Mouse (Mus musculus) gastrocnemius, adult 2 months (tissue): Measurements from ENCODE around the gene Arvcf. TPM values are rescaled to one million over a fixed set of nuclear protein-coding genes. Genes with fewer than 3 reads are reported as not detected.
A peak's percentile ranks its signal among the peaks of the same experiment; 100 is the strongest.

ENCODE experiments used
- DNase-seq: peaks from one replicate; pipeline ENCODE4 v3.0.0; 2022
- H3K27ac ChIP-seq: fragments of 200-600 bp; 2 replicates; pipeline ENCODE4 v1.8.1; 2022; ENCODE audit warnings: mild to moderate bottlenecking
- H3K4me3 ChIP-seq: fragments of 200-600 bp; 2 replicates; pipeline ENCODE4 v1.8.1; 2022; ENCODE audit warnings: mild to moderate bottlenecking, moderate library complexity
- CTCF ChIP-seq: fragments of 200-600 bp; IDR thresholded peaks from 2 replicates; pipeline ENCODE4 v1.8.1; 2022; ENCODE audit warnings: antibody characterized with exemption, mild to moderate bottlenecking, moderate library complexity
- intact Hi-C: fragments of 180-260 bp; cut with DNase I; formaldehyde crosslinking; loops from one replicate; pipeline ENCODE4 v1.15.1; 2025
- total RNA-seq, 2 experiments: library from RNA; stranded (reverse); gene quantifications; 2 replicates each; pipeline ENCODE4 v1.2.3; 2021

The Arvcf gene
- total RNA-seq, 2 experiments from 2014 or later = 7.0 to 8.9 TPM

- H3K27ac ChIP-seq = 0 out of 2 replicates have a peak overlapping the region, but pooled peaks have one; percentile 17
- peak; percentile 13 for DNase-seq
- intact Hi-C loops = no loop called here
- TF ChIP-seq CTCF = no peak
- H3K4me3 ChIP-seq = no peak overlapping the region
Measured at GRCm38 (mm10) chr16:18410418-18410817, 62.4 kb downstream of the Arvcf start.

- Histone ChIP-seq H3K4me3 (peak overlapping the region; percentile 25), H3K27ac (peak overlapping the region; percentile 70)
- DNase-seq = peak; percentile 17
- no peak for TF ChIP-seq CTCF
- intact Hi-C loops = no loop called here
Measured at GRCm38 (mm10) chr16:18411026-18411649, 63.2 kb downstream of the Arvcf start.

DNA sequence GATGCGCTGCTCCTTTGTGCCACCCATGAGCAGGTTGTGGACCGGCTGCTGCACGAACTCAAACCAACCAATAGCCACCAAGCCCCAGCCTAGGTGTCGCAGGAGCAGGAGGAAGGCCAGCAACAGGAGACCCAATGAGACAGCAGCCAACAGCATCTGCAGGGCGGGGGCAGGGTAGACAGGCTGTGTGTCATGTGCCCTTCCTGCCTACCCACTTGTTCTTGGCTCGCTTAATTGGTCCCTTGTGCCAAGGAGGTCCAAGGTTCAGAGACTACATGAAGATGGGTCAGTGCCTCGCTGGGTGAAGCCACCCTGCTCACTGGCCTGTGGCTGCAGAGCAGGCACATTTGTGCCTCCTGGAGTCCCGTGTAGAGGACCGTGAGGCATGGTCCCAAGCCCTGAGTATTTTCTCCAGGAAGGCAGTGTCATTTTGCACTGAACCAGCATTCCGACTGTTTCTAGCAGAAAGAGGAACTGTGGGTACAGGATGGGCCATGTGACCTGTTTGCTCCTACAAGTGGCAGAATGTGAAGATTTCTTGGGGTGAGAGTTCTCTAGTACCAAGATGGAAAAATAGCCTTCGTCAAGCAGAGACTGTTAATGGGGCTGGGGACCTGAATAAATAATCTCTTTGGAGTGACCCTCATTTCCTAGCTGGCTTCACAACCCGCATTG is 64.0 kb downstream of the Arvcf start:
- intact Hi-C loops = no loop called here
- DNase-seq = peak; percentile 87
- peak overlapping the region; percentile 70 for H3K27ac ChIP-seq
- peak overlapping the region; percentile 25 for H3K4me3 ChIP-seq
- TF ChIP-seq CTCF = no peak

- TF ChIP-seq CTCF = no peak
- intact Hi-C loops = no loop called here
- Histone ChIP-seq H3K4me3 (no peak overlapping the region), H3K27ac (peak overlapping the region; percentile 70)
- no peak for DNase-seq
Measured at GRCm38 (mm10) chr16:18413032-18413816, 65.2 kb downstream of the Arvcf start.

GRCm38 (mm10) chr16:18416094-18416761 is 68.2 kb downstream of the Arvcf start:
- H3K27ac ChIP-seq = peak overlapping the region; percentile 73
- DNase-seq = peak; percentile 67
- TF ChIP-seq CTCF = no peak
- intact Hi-C loops = no loop called here
- peak overlapping the region; percentile 19; the same call in 1 of the 2 replicates for H3K4me3 ChIP-seq

DNA sequence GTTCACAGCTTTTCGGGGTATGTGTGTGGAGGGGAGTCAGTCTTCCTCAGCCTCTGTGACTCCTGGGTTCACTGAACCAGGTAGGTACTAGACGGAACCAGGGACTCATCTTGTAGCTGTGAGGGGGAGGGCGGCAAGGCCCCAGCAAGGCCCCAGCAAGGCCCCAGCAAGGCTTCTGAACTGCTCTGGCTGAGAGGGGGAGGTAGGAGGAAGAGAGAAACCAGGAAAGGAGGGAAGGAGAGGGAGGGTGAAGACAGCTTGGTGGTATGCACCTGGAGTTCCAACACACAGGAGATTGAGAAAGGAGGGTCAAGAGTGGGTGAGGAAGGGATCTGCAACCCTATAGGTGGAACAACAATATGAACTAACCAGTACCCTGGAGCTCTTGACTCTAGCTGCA is 68.9 kb downstream of the Arvcf start:
- no peak overlapping the region; the same call in 1 of the 2 replicates for H3K4me3 ChIP-seq
- no peak for TF ChIP-seq CTCF
- intact Hi-C loops = no loop called here

GRCm38 (mm10) chr16:18417491-18417890 is 69.5 kb downstream of the Arvcf start:
- no peak overlapping the region for H3K4me3 ChIP-seq
- DNase-seq = no peak
- no peak for TF ChIP-seq CTCF
- intact Hi-C loops = no loop called here
- H3K27ac ChIP-seq = peak overlapping the region; percentile 43

More for the DNA sequence above, 68.9 kb downstream of the Arvcf start:
- peak overlapping the region; percentile 73 for H3K27ac ChIP-seq
- no peak for DNase-seq

DNA sequence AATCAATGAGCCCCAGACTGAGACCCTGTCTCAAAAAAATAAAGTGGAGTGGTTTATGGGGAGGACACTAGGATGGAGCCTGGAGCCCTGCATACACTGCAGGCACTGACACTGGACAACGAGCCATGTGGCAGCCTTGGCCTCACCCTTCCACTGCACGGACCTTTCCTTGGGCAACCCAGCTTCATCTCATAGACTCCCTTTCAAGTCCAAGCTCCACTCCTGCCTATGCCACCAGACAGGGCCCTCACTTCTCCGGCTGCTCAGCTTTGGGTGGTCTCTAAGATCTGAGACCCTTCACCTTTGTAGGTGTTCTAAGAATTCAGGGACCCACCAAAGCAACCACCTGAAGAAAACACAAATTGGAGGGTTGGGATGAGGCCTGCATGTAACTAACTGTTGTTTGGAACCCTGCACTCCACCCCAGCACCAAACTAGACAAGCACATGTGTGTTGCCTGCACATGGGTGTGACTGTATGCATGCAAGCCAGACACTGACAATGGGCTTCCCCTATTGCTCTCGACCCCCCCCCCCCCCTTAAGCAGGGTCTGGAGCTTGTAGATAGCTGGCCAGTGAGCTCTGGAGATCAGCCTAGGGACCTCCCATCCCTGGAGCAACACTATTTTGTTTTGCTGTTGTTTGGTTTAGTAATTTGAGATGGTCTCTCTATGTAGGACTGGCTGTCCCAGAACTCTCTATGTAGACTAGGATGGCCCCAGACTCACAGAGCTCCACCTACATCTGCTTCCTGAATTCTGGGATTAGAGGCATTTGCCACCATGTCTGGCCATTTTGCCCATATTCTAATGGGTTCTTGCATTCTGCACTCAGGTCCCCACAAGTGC is 71.0 kb downstream of the Arvcf start:
- H3K27ac ChIP-seq = no peak overlapping the region
- no peak overlapping the region for H3K4me3 ChIP-seq
- TF ChIP-seq CTCF = no peak
- no peak for DNase-seq
- intact Hi-C loops = no loop called here

DNA sequence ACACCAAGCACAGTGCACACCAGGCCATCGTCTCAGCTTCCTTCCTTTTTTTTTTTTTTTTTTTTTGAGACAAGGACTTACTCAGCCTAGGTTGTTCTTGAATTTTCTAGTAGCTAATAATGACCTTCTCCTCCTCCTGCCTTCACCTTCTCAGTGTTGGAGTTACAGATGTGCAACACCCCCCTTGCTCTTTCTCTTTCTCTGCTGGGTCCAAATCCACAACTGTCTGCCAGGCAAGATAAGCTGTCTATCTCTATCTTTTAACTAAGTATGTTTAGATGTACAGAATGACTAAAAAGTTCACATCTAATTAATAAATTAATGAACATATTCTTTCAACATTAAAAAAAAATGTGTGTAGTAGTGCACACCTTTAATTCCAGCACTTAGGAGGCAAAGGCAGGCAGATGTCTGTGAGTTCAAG is 71.6 kb downstream of the Arvcf start:
- DNase-seq = no peak
- Histone ChIP-seq H3K27ac (no peak overlapping the region), H3K4me3 (no peak overlapping the region)
- intact Hi-C loops = no loop called here
- no peak for TF ChIP-seq CTCF

DNA sequence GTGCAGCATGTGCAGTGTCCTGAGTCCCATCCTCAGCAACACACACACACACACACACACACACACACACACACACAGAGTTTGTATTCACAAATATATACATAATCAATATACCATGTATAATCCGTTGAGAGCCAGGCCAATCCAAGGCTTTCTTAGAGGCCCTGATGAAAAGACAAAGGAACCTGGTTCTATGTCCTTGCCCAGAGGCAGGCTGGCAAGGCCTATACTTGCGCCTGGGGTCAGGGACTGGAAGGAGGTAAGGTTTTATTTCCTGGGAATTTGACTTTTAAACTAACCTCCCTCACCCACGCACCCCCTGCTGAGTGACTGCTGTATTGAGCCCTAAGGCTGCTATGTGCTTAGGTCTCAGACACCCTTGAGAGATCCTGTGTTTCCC is 72.6 kb downstream of the Arvcf start:
- no peak overlapping the region for H3K4me3 ChIP-seq
- TF ChIP-seq CTCF = no peak
- H3K27ac ChIP-seq = no peak overlapping the region
- DNase-seq = no peak
- intact Hi-C loops = no loop called here

DNA sequence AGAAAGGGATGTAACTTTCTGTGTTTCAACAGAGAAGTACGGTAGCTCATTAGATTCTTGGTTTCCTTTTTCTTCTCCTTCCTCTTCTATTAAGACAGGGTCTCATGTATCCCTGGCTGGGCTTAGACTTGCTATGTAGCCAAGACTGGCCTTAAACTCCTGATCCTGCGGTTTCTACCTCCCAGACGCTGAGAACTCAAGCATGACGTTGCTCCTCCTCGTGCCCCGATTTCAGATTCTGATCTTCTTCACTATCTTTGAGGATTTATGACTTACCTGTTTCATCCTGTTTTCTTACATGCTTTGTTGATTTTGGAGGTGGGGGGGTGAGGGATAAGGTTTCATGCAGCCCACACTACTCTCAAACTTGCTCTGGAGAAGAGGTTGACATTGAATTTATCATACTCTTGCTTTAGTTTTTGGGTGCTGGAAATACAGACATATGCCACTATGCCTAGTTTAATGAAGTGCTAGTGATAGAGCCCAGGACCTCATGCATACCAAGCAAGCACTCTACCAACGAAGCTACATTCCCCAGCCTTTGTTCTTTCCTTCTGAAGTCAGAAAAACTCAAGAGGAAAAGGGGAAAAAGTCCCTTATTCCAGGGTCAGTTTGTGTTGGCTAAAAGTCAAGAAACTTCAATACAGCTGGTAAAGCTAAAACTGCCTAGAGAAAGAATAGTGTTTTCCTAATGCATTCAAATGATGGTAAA is 75.4 kb downstream of the Arvcf start:
- intact Hi-C loops = no loop called here
- Histone ChIP-seq H3K4me3 (peak overlapping the region; percentile 83; the same call in 1 of the 2 replicates), H3K27ac (peak overlapping the region; percentile 92)
- no peak for DNase-seq
- TF ChIP-seq CTCF = no peak
